Mouse (Mus musculus): ENCODE data around the gene Vmn1r104. TPM values are rescaled to one million over a fixed set of nuclear protein-coding genes. Genes with fewer than 3 reads are reported as not detected.
"Not testable (repeated sequence)": the region's sequence is repeated elsewhere in the genome, so short reads cannot be mapped to it uniquely, and the experiment has no call there.

Vmn1r104 gene
- total RNA-seq (2012; rRNA removed) (not detected in 2 replicates), total RNA-seq (2014; rRNA removed) (not detected in 2 replicates), polyA plus RNA-seq (2012; ENCODE audit: insufficient read length, low read depth) (not detected in 2 replicates)

DNA sequence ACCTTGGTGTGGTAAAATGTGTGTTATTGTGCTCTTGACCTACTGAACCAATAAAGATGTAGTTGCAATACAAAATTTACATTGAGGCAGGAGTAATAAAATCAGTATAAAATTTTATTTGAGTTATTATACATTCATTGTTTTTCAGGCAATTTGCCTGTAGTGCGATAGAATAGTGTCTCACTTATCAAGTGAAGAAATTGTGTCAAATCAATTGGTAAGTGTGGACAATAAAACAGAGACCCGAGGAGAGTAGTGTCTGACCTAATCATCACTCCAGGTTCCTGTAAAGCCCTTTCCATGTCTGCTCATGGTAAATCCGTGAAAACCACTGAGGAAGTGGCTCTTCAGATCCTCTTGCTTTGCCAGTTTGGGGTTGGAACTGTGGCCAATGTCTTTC lies at the start of gene Vmn1r104:
Gene Vmn1r104, plus strand, starts transcription at position 301 of the 400 bp plus-strand sequence.
- H3K9ac ChIP-seq (ENCODE audit: insufficient read depth, low read depth); H3K36me3 ChIP-seq (replicated peaks in 1 of 2; ENCODE audit: control insufficient read depth in 1 of 2, insufficient read depth in 1 of 2, low read length in 1 of 2); H3K4me2 ChIP-seq (ENCODE audit: insufficient read depth, low read depth, poor library complexity, severe bottlenecking); dilution Hi-C loops (cut with MboI; ENCODE audit: extremely low pct_ligation_motif_present, extremely low pct_unique_long_range_greater_than_20kb, low sequenced_read_pairs); H3K9me3 ChIP-seq (replicated peaks; ENCODE audit: low read length); H3K27me3 ChIP-seq (replicated peaks); H3K4me1 ChIP-seq (ENCODE audit: control insufficient read depth in 1 of 2, insufficient read depth in 2 of 2); in situ Hi-C loops (cut with MboI; ENCODE audit: low pct_ligation_motif_present, low pct_unique_long_range_greater_than_20kb, low sequenced_read_pairs); H3K79me2 ChIP-seq (replicated peaks; ENCODE audit: control insufficient read depth, extremely low read depth, insufficient read depth, poor library complexity, severe bottlenecking); H3K27ac ChIP-seq (ENCODE audit: insufficient read depth, low read depth); DNase-seq (ENCODE audit: extremely low read depth); H3K4me3 ChIP-seq (replicated peaks in 1 of 3; ENCODE audit: low read depth in 2 of 3, low read length in 2 of 3, poor library complexity in 1 of 3): not testable (repeated sequence)

DNA sequence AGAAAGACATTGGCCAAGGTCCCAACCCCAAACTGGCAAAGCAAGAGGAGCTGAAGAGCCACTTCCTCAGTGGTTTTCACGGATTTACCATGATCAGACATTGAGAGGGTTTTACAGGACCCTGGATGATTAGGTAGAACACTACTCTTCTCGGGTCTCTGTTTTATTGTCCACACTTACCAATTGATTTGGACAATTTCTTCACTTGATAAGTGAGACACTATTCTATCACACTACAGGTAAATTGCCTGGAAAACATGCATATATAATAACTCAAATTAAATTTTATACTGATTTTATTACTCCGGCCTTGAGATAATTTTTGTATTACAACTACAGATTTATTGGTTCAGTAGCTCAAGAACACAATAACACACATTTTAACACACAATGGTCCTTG lies 23.2 kb upstream of the Vmn1r104 start, which contains the start of gene Vmn1r103:
Gene Vmn1r103, minus strand, starts transcription at position 101 of the 400 bp plus-strand sequence.
- H3K4me1 ChIP-seq (ENCODE audit: control insufficient read depth in 1 of 2, insufficient read depth in 2 of 2); H3K27ac ChIP-seq (ENCODE audit: insufficient read depth, low read depth); in situ Hi-C loops (cut with MboI; ENCODE audit: low pct_ligation_motif_present, low pct_unique_long_range_greater_than_20kb, low sequenced_read_pairs); DNase-seq (ENCODE audit: extremely low read depth); dilution Hi-C loops (cut with MboI; ENCODE audit: extremely low pct_ligation_motif_present, extremely low pct_unique_long_range_greater_than_20kb, low sequenced_read_pairs); H3K27me3 ChIP-seq (replicated peaks); H3K9ac ChIP-seq (ENCODE audit: insufficient read depth, low read depth); H3K9me3 ChIP-seq (replicated peaks; ENCODE audit: low read length); H3K36me3 ChIP-seq (replicated peaks in 1 of 2; ENCODE audit: control insufficient read depth in 1 of 2, insufficient read depth in 1 of 2, low read length in 1 of 2); H3K4me2 ChIP-seq (ENCODE audit: insufficient read depth, low read depth, poor library complexity, severe bottlenecking); H3K4me3 ChIP-seq (replicated peaks in 1 of 3; ENCODE audit: low read depth in 2 of 3, low read length in 2 of 3, poor library complexity in 1 of 3); H3K79me2 ChIP-seq (replicated peaks; ENCODE audit: control insufficient read depth, extremely low read depth, insufficient read depth, poor library complexity, severe bottlenecking): not testable (repeated sequence)

DNA sequence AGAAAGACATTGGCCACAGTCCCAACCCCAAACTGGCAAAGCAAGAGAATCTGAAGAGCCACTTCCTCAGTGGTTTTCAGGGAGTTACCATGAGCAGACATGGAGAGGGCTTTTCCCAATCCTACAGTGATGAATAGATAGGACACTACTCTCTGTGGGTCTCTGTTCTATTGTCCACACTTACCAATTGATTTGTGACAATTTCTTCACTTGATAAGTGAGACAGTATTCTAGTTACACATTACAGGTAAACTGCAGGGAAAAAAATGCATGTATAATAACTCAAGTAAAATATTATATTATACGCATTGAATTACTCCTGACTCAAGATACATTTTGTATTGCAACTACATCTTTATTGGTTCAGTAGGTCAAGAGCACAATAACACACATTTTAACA lies 12.0 kb downstream of the Vmn1r104 start, which contains the start of gene Gm5726:
Gene Gm5726, minus strand, starts transcription at position 101 of the 400 bp plus-strand sequence.
- DNase-seq (ENCODE audit: extremely low read depth); H3K36me3 ChIP-seq (replicated peaks in 1 of 2; ENCODE audit: control insufficient read depth in 1 of 2, insufficient read depth in 1 of 2, low read length in 1 of 2); H3K27ac ChIP-seq (ENCODE audit: insufficient read depth, low read depth); H3K9me3 ChIP-seq (replicated peaks; ENCODE audit: low read length); H3K4me1 ChIP-seq (ENCODE audit: control insufficient read depth in 1 of 2, insufficient read depth in 2 of 2); H3K27me3 ChIP-seq (replicated peaks); H3K9ac ChIP-seq (ENCODE audit: insufficient read depth, low read depth); H3K79me2 ChIP-seq (replicated peaks; ENCODE audit: control insufficient read depth, extremely low read depth, insufficient read depth, poor library complexity, severe bottlenecking); H3K4me3 ChIP-seq (replicated peaks in 1 of 3; ENCODE audit: low read depth in 2 of 3, low read length in 2 of 3, poor library complexity in 1 of 3); in situ Hi-C loops (cut with MboI; ENCODE audit: low pct_ligation_motif_present, low pct_unique_long_range_greater_than_20kb, low sequenced_read_pairs); H3K4me2 ChIP-seq (ENCODE audit: insufficient read depth, low read depth, poor library complexity, severe bottlenecking); dilution Hi-C loops (cut with MboI; ENCODE audit: extremely low pct_ligation_motif_present, extremely low pct_unique_long_range_greater_than_20kb, low sequenced_read_pairs): not testable (repeated sequence)

DNA sequence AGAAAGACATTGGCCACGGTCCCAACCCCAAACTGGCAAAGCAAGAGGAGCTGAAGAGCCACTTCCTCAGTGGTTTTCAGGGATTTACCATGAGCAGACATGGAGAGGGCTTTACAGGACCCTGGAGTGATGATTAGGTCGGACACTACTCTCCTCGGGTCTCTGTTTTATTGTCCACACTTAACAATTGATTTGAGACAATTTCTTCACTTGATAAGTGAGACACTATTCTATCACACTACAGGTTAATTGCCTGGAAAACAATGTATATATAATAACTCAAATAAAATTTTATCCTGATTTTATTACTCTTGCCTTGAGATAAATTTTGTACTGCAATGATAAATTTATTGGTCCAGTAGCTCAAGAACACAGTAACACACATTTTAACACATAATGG lies 42.5 kb downstream of the Vmn1r104 start, which contains the start of gene Gm4141:
Gene Gm4141, minus strand, starts transcription at position 101 of the 400 bp plus-strand sequence.
- H3K36me3 ChIP-seq (replicated peaks in 1 of 2; ENCODE audit: control insufficient read depth in 1 of 2, insufficient read depth in 1 of 2, low read length in 1 of 2); DNase-seq (ENCODE audit: extremely low read depth); H3K4me3 ChIP-seq (replicated peaks in 1 of 3; ENCODE audit: low read depth in 2 of 3, low read length in 2 of 3, poor library complexity in 1 of 3); dilution Hi-C loops (cut with MboI; ENCODE audit: extremely low pct_ligation_motif_present, extremely low pct_unique_long_range_greater_than_20kb, low sequenced_read_pairs); H3K79me2 ChIP-seq (replicated peaks; ENCODE audit: control insufficient read depth, extremely low read depth, insufficient read depth, poor library complexity, severe bottlenecking); H3K9ac ChIP-seq (ENCODE audit: insufficient read depth, low read depth); H3K27ac ChIP-seq (ENCODE audit: insufficient read depth, low read depth); H3K27me3 ChIP-seq (replicated peaks); in situ Hi-C loops (cut with MboI; ENCODE audit: low pct_ligation_motif_present, low pct_unique_long_range_greater_than_20kb, low sequenced_read_pairs); H3K9me3 ChIP-seq (replicated peaks; ENCODE audit: low read length); H3K4me2 ChIP-seq (ENCODE audit: insufficient read depth, low read depth, poor library complexity, severe bottlenecking); H3K4me1 ChIP-seq (ENCODE audit: control insufficient read depth in 1 of 2, insufficient read depth in 2 of 2): not testable (repeated sequence)

Other genes with a start within 250 kb of the Vmn1r104 start
- gene Gm4133, start 199.8 kb upstream of the Vmn1r104 start, total RNA-seq (2012; rRNA removed), result not detected in 2 replicates
- not detected in 2 replicates for gene Gm4133, start 199.8 kb upstream of the Vmn1r104 start, total RNA-seq (2014; rRNA removed)
- not detected in 2 replicates for gene Gm4133, start 199.8 kb upstream of the Vmn1r104 start, polyA plus RNA-seq (2012; ENCODE audit: insufficient read length, low read depth)
- not detected in 2 replicates for gene Gm5728, start 158.4 kb upstream of the Vmn1r104 start, total RNA-seq (2012; rRNA removed)
- gene Gm5728, start 158.4 kb upstream of the Vmn1r104 start, total RNA-seq (2014; rRNA removed), result not detected in 2 replicates
- gene Gm5728, start 158.4 kb upstream of the Vmn1r104 start, polyA plus RNA-seq (2012; ENCODE audit: insufficient read length, low read depth), result not detected in 2 replicates
- gene Vmn1r100, start 115.9 kb upstream of the Vmn1r104 start, total RNA-seq (2012; rRNA removed), result not detected in 2 replicates
- not detected in 2 replicates for gene Vmn1r100, start 115.9 kb upstream of the Vmn1r104 start, total RNA-seq (2014; rRNA removed)
- gene Vmn1r100, start 115.9 kb upstream of the Vmn1r104 start, polyA plus RNA-seq (2012; ENCODE audit: insufficient read length, low read depth), result not detected in 2 replicates
- gene Vmn1r101, start 91.2 kb upstream of the Vmn1r104 start, total RNA-seq (2012; rRNA removed), result not detected in 2 replicates
- not detected in 2 replicates for gene Vmn1r101, start 91.2 kb upstream of the Vmn1r104 start, total RNA-seq (2014; rRNA removed)
- gene Vmn1r101, start 91.2 kb upstream of the Vmn1r104 start, polyA plus RNA-seq (2012; ENCODE audit: insufficient read length, low read depth), result not detected in 2 replicates
- not detected in 2 replicates for gene Gm10670, start 58.9 kb upstream of the Vmn1r104 start, total RNA-seq (2012; rRNA removed)
- gene Gm10670, start 58.9 kb upstream of the Vmn1r104 start, total RNA-seq (2014; rRNA removed), result not detected in 2 replicates
- not detected in 2 replicates for gene Gm10670, start 58.9 kb upstream of the Vmn1r104 start, polyA plus RNA-seq (2012; ENCODE audit: insufficient read length, low read depth)
- not detected in 2 replicates for gene Vmn1r103, start 23.3 kb upstream of the Vmn1r104 start, total RNA-seq (2012; rRNA removed)
- gene Vmn1r103, start 23.3 kb upstream of the Vmn1r104 start, total RNA-seq (2014; rRNA removed), result not detected in 2 replicates
- not detected in 2 replicates for gene Vmn1r103, start 23.3 kb upstream of the Vmn1r104 start, polyA plus RNA-seq (2012; ENCODE audit: insufficient read length, low read depth)
- gene Gm5726, start 11.9 kb downstream of the Vmn1r104 start, total RNA-seq (2012; rRNA removed), result not detected in 2 replicates
- not detected in 2 replicates for gene Gm5726, start 11.9 kb downstream of the Vmn1r104 start, total RNA-seq (2014; rRNA removed)
- not detected in 2 replicates for gene Gm5726, start 11.9 kb downstream of the Vmn1r104 start, polyA plus RNA-seq (2012; ENCODE audit: insufficient read length, low read depth)
- gene Gm4141, start 42.4 kb downstream of the Vmn1r104 start, total RNA-seq (2012; rRNA removed), result not detected in 2 replicates
- not detected in 2 replicates for gene Gm4141, start 42.4 kb downstream of the Vmn1r104 start, total RNA-seq (2014; rRNA removed)
- gene Gm4141, start 42.4 kb downstream of the Vmn1r104 start, polyA plus RNA-seq (2012; ENCODE audit: insufficient read length, low read depth), result not detected in 2 replicates
- not detected in 2 replicates for gene Gm4513, start 65.2 kb downstream of the Vmn1r104 start, total RNA-seq (2012; rRNA removed)
- gene Gm4513, start 65.2 kb downstream of the Vmn1r104 start, total RNA-seq (2014; rRNA removed), result not detected in 2 replicates
- not detected in 2 replicates for gene Gm4513, start 65.2 kb downstream of the Vmn1r104 start, polyA plus RNA-seq (2012; ENCODE audit: insufficient read length, low read depth)
- gene Vmn1r107, start 135.1 kb downstream of the Vmn1r104 start, total RNA-seq (2012; rRNA removed), result not detected in 2 replicates
- gene Vmn1r107, start 135.1 kb downstream of the Vmn1r104 start, total RNA-seq (2014; rRNA removed), result not detected in 2 replicates
- gene Vmn1r107, start 135.1 kb downstream of the Vmn1r104 start, polyA plus RNA-seq (2012; ENCODE audit: insufficient read length, low read depth), result not detected in 2 replicates
- gene Vmn1r111, start 169.4 kb downstream of the Vmn1r104 start, total RNA-seq (2012; rRNA removed), result not detected in 2 replicates
- not detected in 2 replicates for gene Vmn1r111, start 169.4 kb downstream of the Vmn1r104 start, total RNA-seq (2014; rRNA removed)
- not detected in 2 replicates for gene Vmn1r111, start 169.4 kb downstream of the Vmn1r104 start, polyA plus RNA-seq (2012; ENCODE audit: insufficient read length, low read depth)
- gene Gm10668, start 196.8 kb downstream of the Vmn1r104 start, total RNA-seq (2012; rRNA removed), result not detected in 2 replicates
- not detected in 2 replicates for gene Gm10668, start 196.8 kb downstream of the Vmn1r104 start, total RNA-seq (2014; rRNA removed)
- not detected in 2 replicates for gene Gm10668, start 196.8 kb downstream of the Vmn1r104 start, polyA plus RNA-seq (2012; ENCODE audit: insufficient read length, low read depth)
- not detected in 2 replicates for gene Vmn1r112, start 237.3 kb downstream of the Vmn1r104 start, total RNA-seq (2012; rRNA removed)
- not detected in 2 replicates for gene Vmn1r112, start 237.3 kb downstream of the Vmn1r104 start, total RNA-seq (2014; rRNA removed)
- not detected in 2 replicates for gene Vmn1r112, start 237.3 kb downstream of the Vmn1r104 start, polyA plus RNA-seq (2012; ENCODE audit: insufficient read length, low read depth)